Mouse (Mus musculus): Measurements from ENCODE around the gene Mettl16.
A peak's percentile ranks its signal among the peaks of the same experiment; 100 is the strongest.
"Not testable (repeated sequence)": the region's sequence is repeated elsewhere in the genome, so short reads cannot be mapped to it uniquely, and the experiment has no call there.

Gene Mettl16

DNA sequence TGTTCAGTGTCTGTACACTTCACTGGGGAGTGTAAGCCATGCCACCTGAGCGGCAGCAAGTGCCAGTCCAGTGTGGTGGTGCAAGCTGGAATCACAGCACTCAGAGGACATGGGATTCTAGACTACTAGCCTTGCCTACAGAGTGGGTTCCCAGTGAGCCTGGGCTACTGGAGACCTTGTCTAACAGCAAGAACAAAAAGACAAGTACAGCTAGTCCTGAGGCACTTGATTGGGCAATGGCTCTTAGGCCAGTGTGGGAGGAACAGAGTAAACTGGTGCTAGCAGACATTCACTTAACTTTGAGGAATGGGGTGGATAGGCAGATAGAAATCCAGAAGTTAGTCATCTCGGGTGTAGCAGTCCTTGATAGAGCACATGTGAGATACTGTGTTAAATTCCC lies 1.8 kb downstream of the Mettl16 start:
- no peak for DNase-seq (ENCODE audit: low read depth, low spot score)

GRCm38 (mm10) chr11:74792874-74793273 lies 22.2 kb downstream of the Mettl16 start:
- DNase-seq (ENCODE audit: low read depth, low spot score): no peak

- DNase-seq (ENCODE audit: low read depth, low spot score): no peak
These were observed 30.0 kb downstream of the Mettl16 start for GRCm38 (mm10) chr11:74800658-74801057.

- no peak for DNase-seq (ENCODE audit: low read depth, low spot score)
These were observed 33.5 kb downstream of the Mettl16 start for GRCm38 (mm10) chr11:74804081-74804627.

- no peak for DNase-seq (ENCODE audit: low read depth, low spot score)
These were observed 36.7 kb downstream of the Mettl16 start for GRCm38 (mm10) chr11:74807246-74807882.

DNA sequence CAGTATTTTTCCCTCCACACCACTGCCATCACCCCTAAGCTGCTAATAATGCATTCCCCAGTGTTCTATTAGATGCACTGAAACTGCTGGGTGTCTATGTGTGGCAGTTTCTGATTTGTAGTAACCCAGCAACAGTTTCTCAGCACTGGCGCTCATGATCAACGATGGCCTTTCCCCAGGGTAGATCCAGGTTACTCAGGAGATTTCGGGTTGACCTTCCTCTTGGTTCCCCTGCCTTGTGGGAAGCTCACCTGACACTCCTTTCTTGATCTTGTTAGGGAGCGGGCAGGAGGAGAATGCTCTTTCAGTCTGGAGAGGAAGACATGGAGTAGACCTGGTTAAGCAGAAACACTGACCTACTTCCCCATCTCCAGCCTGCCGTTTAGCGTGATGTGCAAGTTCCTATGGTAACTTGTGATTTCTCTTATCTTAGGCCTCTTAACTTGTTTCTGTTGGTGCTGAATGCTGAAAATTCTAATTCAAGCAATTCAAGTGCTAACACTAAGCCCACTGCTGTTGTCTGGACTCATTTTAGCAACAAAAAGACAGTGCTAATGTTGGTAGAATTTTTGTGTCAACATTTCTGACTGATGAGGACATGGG lies 37.7 kb downstream of the Mettl16 start:
- no peak for DNase-seq (ENCODE audit: low read depth, low spot score)

DNA sequence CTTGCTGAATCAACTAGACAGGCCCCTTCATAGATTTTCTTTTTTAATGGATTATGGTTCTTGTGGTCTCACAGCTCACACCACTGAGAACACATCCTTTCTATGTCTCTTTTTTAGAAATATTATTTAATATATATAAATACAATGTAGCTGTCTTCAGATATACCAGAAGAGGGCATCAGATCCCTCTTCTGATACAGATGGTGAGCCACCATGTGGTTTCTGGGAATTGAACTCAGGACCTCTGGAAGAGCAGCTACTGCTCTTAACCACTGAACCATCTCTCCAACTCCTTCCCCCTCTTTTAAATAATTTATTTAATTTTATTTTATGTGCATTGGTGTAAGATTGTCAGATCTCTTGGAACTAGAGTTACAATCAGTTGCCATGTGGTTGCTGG lies 39.5 kb downstream of the Mettl16 start:
- peak; percentile 2 for DNase-seq (ENCODE audit: low read depth, low spot score)

- not testable (repeated sequence) for DNase-seq (ENCODE audit: low read depth, low spot score)
These were observed 40.4 kb downstream of the Mettl16 start for GRCm38 (mm10) chr11:74811027-74811426.

- DNase-seq (ENCODE audit: low read depth, low spot score): no peak
These were observed 40.9 kb downstream of the Mettl16 start for GRCm38 (mm10) chr11:74811538-74811937.

DNA sequence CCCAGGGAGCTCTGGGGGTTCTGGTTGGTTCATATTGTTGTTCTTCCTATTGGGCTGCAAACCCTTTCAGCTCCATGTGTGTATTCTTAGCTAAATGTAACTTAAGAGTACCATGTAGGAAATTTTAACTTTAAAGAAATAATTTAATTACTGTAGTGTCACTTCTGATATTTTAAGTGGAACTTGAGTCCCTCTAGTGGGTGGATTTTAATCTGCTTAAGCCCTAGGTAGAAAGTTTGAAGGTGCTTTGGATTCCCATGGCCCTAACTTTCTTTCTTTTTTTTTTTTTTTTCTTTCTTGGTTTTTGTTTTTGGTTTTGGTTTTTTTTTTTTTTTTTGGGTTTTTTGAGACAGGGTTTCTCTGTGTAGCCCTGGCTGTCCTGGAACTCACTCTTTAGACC lies 45.2 kb downstream of the Mettl16 start:
- DNase-seq (ENCODE audit: low read depth, low spot score): peak; percentile 14

DNA sequence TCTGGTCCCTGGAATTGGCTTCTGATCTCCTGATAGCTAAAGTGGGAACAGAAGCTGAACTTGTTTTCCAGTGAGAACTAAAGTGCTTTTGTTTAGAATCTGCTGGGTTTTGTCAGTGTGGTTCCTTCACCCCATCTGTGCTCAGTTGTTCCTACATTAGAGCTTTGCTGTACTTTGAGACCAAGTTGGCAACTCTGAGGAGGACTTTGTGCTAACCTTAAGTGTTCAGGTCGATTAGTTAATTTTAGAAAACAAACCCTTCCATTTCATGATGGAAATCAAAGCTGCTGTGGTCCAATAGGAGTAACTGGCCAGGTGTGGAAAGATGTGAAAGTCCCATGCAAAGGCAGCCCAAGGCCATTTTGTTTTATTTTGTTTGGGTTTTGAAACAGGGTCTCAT lies 50.3 kb downstream of the Mettl16 start:
- DNase-seq (ENCODE audit: low read depth, low spot score): no peak

GRCm38 (mm10) chr11:74821463-74821862 lies 50.8 kb downstream of the Mettl16 start:
- DNase-seq (ENCODE audit: low read depth, low spot score): no peak

DNA sequence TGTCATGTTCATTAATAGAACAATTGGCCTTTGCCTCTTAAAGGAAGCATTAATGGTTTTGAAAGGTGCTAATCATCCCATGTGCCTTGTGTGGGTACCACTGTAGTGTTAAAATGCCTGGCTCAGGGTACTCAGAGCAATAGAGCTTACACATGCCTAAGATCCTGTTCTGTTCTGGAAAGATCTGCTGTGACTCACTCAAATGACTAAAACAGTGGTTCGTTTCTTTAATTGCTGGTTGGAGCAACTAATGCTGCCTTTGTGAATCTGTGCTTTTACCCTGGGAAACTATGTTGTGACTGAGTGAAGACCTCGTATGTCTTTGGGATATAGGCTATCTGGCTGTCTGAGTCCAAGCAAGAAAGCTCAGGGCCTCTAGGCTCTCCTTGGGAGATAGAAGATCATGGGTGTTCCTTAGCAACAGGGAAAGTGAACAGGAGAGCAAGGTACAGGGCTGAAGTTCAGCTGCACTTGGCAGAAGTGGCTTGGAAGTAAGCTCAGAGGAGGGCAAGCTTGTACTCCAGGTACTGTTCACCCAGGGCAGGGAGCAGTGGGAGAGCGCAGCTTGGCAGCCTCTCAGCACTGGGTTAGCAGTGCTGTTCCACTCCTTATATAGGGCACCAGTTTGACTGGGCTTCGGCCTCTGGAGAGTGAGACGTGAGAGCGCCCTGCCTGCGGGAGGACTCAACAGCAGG lies 52.3 kb downstream of the Mettl16 start:
- DNase-seq (ENCODE audit: low read depth, low spot score): no peak

DNA sequence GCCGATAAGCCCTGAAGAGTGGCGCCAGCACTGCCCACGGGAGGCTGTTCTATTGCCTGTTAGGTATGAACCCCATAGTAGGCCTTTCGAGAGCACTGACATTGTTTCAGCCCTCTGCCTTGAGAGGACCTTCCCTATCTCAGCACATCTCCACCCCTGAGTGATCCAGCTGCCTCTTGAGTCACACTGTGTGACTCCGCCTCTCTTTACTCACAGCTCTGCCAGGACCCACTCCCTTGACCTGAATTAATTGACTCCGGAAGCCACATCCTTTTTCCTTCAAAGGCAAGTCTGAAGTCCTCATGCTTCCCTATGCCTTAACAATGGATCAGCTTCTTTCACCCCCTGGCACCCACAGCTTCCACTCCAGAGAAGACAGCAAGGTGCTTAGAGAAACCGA lies 55.5 kb downstream of the Mettl16 start:
- DNase-seq (ENCODE audit: low read depth, low spot score): no peak

GRCm38 (mm10) chr11:74826702-74827101 lies 56.1 kb downstream of the Mettl16 start:
- DNase-seq (ENCODE audit: low read depth, low spot score): no peak

- no peak for DNase-seq (ENCODE audit: low read depth, low spot score)
These were observed 57.3 kb downstream of the Mettl16 start for GRCm38 (mm10) chr11:74827791-74828403.

- no peak for DNase-seq (ENCODE audit: low read depth, low spot score)
These were observed 57.8 kb downstream of the Mettl16 start for GRCm38 (mm10) chr11:74828404-74828931.

DNA sequence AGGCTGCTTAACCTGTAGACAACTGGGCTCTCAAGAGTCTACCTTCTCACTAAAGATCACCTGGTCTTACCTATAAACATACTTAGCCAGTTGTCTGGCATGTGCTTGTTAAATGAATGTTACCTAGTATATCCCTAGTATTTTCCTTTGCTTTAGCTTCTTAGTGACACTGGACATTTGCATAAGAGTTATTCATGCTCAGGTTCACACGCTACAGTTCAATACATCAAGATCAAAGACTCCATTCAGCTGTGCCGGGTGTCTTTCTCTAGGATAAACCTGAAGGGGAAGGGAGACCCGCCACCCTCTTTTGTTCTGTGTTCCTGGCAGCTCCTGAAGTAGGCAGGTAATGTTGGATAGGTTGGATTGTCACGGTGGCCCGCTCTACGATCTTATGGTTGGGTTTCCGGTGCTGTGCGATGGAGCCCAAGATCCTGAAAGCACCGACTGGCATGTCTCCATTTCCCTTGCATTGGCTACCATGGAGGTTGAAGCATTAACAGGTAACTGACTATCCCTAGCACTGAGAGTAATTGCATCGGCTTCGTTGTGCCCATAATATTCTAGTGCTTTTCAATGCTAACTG lies 58.4 kb downstream of the Mettl16 start:
- peak; percentile 29 for DNase-seq (ENCODE audit: low read depth, low spot score)

GRCm38 (mm10) chr11:74829812-74830211 lies 59.2 kb downstream of the Mettl16 start:
- DNase-seq (ENCODE audit: low read depth, low spot score): peak; percentile 91

DNA sequence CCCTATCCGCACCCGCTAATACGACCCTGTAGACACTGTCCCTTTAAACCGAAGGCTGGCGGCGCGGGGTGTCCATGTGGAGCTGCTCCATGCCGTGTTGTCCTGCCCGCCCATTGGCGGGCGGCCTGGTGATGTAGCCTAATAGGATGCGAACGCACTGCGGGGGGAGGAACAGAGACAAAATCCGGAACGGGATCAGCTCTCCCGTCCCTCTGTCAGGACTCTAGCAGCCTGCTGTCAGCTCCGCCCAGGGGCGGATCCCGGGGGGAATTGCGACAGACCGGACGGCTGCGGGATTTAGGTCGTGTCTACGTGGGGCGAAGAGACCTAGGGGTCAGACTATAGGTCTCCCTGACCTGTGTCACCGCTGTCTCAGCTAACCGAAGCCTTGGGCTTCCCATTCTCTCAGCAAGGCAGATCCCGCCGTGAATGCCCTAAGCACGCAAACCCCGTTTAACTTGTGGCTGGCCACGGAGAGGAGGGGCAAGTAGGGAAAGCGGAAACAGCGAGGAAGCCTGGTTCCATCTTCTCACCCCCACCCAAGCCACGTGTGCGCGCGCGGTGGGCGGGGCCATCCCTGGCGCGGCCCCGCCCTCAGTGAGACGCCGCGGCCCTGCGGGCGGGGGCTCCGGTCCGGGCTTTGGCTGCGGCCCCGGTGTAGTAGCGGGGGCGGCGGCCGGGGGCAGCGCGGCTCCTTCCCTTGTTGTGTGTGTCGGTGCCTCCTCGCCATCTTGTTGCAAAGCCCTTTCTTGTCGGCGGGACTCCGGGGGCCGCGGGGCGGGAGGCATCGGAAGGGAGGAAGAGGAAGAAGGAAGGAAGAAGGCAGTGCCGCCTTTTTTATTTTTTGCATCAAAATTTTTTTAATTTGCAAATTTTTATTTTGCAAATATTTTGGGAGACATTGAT lies 59.9 kb downstream of the Mettl16 start, which contains the start of gene Mnt:
Gene Mnt, plus strand, starts transcription at position 665 of the 906 bp plus-strand sequence.
- peak; percentile 98 for DNase-seq (ENCODE audit: low read depth, low spot score)

Measured in CD4-positive helper T cell, adult 2 months (primary cell).